Mouse (Mus musculus): ENCODE results near the gene Hist4h4. TPM values are rescaled to one million over a fixed set of nuclear protein-coding genes. Genes with fewer than 3 reads are reported as not detected.

Gene Hist4h4
- polyA plus RNA-seq (2012; rRNA removed): 2.0 and 3.9 TPM in 2 replicates

DNA sequence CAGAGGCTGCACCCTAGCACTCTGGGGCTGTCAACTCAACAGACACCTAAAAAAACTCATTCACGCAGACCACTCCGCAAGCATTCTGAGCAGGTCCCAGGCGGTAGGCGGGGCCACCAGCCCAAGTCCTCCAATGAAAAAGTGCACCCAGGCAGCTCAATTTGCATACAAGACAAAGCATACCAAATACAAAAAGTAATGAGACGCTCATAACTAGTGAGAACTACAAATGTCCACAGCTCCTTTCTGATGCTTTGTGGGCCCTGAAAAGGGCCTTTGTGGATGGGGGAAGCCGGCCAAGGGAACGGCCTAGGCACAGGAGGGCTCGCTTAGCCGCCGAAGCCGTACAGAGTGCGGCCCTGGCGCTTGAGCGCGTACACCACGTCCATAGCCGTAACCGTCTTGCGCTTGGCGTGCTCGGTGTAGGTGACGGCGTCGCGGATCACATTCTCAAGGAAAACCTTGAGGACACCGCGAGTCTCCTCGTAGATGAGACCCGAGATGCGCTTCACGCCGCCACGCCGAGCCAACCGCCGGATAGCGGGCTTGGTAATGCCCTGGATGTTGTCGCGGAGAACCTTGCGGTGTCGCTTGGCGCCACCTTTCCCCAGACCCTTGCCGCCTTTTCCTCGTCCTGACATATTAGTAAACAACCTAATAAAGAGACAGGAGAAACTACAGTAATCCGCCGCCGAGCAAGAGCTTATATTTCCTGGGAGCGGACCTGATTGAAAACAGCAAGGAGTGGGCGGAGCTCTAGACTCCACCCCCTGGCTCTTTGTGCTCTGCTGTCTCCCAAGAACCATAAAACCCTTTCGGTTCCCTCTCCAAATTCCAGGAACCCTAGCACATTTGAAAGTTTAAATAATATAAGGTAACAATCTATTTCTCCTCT, at the start of gene Hist4h4:
Gene Hist4h4 (minus strand): TSS at position 677 of the 895 bp plus-strand sequence.
- Histone ChIP-seq H3K4me1 (ENCODE audit: control insufficient read depth, insufficient read depth, insufficient read length, low read length) (peaks cover 6% of the 10 kb centered on the region; the same call in 1 of the 2 replicates), H3K27me3 (ENCODE audit: control insufficient read depth, insufficient read depth, low read length) (no peaks in the 10 kb centered on the region), H3K4me3 (ENCODE audit: low read depth, low read length) (peak within 1 kb of the TSS; percentile 67), H3K27ac (ENCODE audit: insufficient read depth, low read depth, low read length) (peak within 1 kb of the TSS; percentile 99), H3K36me3 (ENCODE audit: control insufficient read depth, insufficient read depth, low read length) (no peaks in the 10 kb centered on the region)
- TF ChIP-seq POLR2A (IDR thresholded peaks at IDR 0.05; ENCODE audit: low read depth, low read length) (peak; percentile 95), CTCF (IDR thresholded peaks at IDR 0.05; ENCODE audit: extremely low read depth, insufficient read length, insufficient replicate concordance, low read depth, low read length) (peak; percentile 6; the same call in 1 of the 2 replicates)
- under 1% methylated on average over 50 of the region's 50 CpGs for WGBS

GRCm38 (mm10) chr6:136852762-136853161, 48.5 kb upstream of the Hist4h4 start:
- TF ChIP-seq CTCF (IDR thresholded peaks at IDR 0.05; ENCODE audit: extremely low read depth, insufficient read length, insufficient replicate concordance, low read depth, low read length) (no peak), POLR2A (IDR thresholded peaks at IDR 0.05; ENCODE audit: low read depth, low read length) (no peak)
- no peak overlapping the region for H3K27ac ChIP-seq (ENCODE audit: insufficient read depth, low read depth, low read length)
- H3K36me3 ChIP-seq (ENCODE audit: control insufficient read depth, insufficient read depth, low read length): no peaks in the 10 kb centered on the region
- peaks cover 7% of the 10 kb centered on the region for H3K4me1 ChIP-seq (ENCODE audit: control insufficient read depth, insufficient read depth, insufficient read length, low read length)
- H3K4me3 ChIP-seq (ENCODE audit: low read depth, low read length): no peak overlapping the region
- H3K27me3 ChIP-seq (ENCODE audit: control insufficient read depth, insufficient read depth, low read length): no peaks in the 10 kb centered on the region
- 65% methylated on average over 3 of the region's 3 CpGs for WGBS

DNA sequence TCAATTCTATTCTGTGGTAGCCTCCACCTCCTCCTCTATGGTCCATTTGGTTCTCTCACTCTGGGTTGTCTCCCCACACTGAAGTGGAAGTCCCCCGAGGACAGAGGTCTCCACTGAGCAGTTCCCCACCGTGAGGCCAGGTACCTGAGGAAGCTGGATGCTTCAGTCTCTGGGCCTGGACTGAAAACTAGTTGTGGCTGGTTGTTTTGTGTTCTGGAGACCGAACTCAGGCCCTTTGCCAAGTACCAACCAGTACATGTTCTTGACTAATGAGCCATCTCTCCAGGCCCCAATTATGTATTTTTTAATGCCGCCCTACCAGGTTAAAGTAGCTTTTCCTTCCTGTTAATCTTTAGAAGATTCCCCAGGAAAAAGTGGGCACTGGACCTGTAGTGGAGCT, 48.1 kb upstream of the Hist4h4 start:
- WGBS: 81% methylated on average over 4 of the region's 4 CpGs

GRCm38 (mm10) chr6:136850267-136850666, 46.1 kb upstream of the Hist4h4 start:
- H3K4me3 ChIP-seq (ENCODE audit: low read depth, low read length): no peak overlapping the region
- H3K27ac ChIP-seq (ENCODE audit: insufficient read depth, low read depth, low read length): no peak overlapping the region
- no peaks in the 10 kb centered on the region for H3K27me3 ChIP-seq (ENCODE audit: control insufficient read depth, insufficient read depth, low read length)
- no peaks in the 10 kb centered on the region for H3K36me3 ChIP-seq (ENCODE audit: control insufficient read depth, insufficient read depth, low read length)
- WGBS: 78% methylated on average over 6 of the region's 6 CpGs
- no peaks in the 10 kb centered on the region for H3K4me1 ChIP-seq (ENCODE audit: control insufficient read depth, insufficient read depth, insufficient read length, low read length)
- TF ChIP-seq POLR2A (IDR thresholded peaks at IDR 0.05; ENCODE audit: low read depth, low read length) (no peak), CTCF (IDR thresholded peaks at IDR 0.05; ENCODE audit: extremely low read depth, insufficient read length, insufficient replicate concordance, low read depth, low read length) (no peak)

More for the DNA sequence above, 48.1 kb upstream of the Hist4h4 start:
- no peak for TF ChIP-seq CTCF (IDR thresholded peaks at IDR 0.05; ENCODE audit: extremely low read depth, insufficient read length, insufficient replicate concordance, low read depth, low read length)
- TF ChIP-seq POLR2A (IDR thresholded peaks at IDR 0.05; ENCODE audit: low read depth, low read length): no peak
- Histone ChIP-seq H3K4me3 (ENCODE audit: low read depth, low read length) (no peak overlapping the region), H3K4me1 (ENCODE audit: control insufficient read depth, insufficient read depth, insufficient read length, low read length) (peaks cover 4% of the 10 kb centered on the region), H3K36me3 (ENCODE audit: control insufficient read depth, insufficient read depth, low read length) (no peaks in the 10 kb centered on the region), H3K27me3 (ENCODE audit: control insufficient read depth, insufficient read depth, low read length) (no peaks in the 10 kb centered on the region), H3K27ac (ENCODE audit: insufficient read depth, low read depth, low read length) (no peak overlapping the region)

GRCm38 (mm10) chr6:136848971-136849370, 44.8 kb upstream of the Hist4h4 start:
- Histone ChIP-seq H3K4me1 (ENCODE audit: control insufficient read depth, insufficient read depth, insufficient read length, low read length) (no peaks in the 10 kb centered on the region), H3K27me3 (ENCODE audit: control insufficient read depth, insufficient read depth, low read length) (no peaks in the 10 kb centered on the region), H3K27ac (ENCODE audit: insufficient read depth, low read depth, low read length) (no peak overlapping the region), H3K4me3 (ENCODE audit: low read depth, low read length) (no peak overlapping the region), H3K36me3 (ENCODE audit: control insufficient read depth, insufficient read depth, low read length) (no peaks in the 10 kb centered on the region)
- TF ChIP-seq CTCF (IDR thresholded peaks at IDR 0.05; ENCODE audit: extremely low read depth, insufficient read length, insufficient replicate concordance, low read depth, low read length) (no peak), POLR2A (IDR thresholded peaks at IDR 0.05; ENCODE audit: low read depth, low read length) (no peak)
- WGBS: 87% methylated on average over 5 of the region's 5 CpGs

GRCm38 (mm10) chr6:136848399-136848798, 44.2 kb upstream of the Hist4h4 start:
- no peak for TF ChIP-seq POLR2A (IDR thresholded peaks at IDR 0.05; ENCODE audit: low read depth, low read length)
- TF ChIP-seq CTCF (IDR thresholded peaks at IDR 0.05; ENCODE audit: extremely low read depth, insufficient read length, insufficient replicate concordance, low read depth, low read length): no peak
- H3K27me3 ChIP-seq (ENCODE audit: control insufficient read depth, insufficient read depth, low read length): no peaks in the 10 kb centered on the region
- no peaks in the 10 kb centered on the region for H3K4me1 ChIP-seq (ENCODE audit: control insufficient read depth, insufficient read depth, insufficient read length, low read length)
- no peak overlapping the region for H3K27ac ChIP-seq (ENCODE audit: insufficient read depth, low read depth, low read length)
- 80% methylated on average over 8 of the region's 8 CpGs for WGBS
- no peak overlapping the region for H3K4me3 ChIP-seq (ENCODE audit: low read depth, low read length)
- H3K36me3 ChIP-seq (ENCODE audit: control insufficient read depth, insufficient read depth, low read length): no peaks in the 10 kb centered on the region

DNA sequence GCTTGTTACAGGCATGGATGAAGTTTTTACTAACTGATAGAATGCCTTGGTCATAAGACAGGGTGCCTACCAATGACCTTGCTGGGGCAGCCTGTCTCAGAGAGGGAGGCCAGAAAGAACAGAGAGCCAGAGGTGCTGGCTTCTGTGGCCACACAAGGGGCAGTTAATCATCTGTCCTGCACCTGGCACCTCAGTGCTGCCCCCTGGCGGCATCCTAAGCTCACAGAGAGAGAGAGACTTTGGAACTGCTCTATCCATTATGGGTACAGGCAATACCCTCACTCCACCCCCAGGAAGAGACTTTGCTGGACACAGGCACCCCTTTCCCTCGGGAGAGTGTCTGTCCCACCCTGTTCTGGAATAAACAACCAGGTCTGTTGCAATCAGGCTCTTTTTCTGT, 43.6 kb upstream of the Hist4h4 start:
- WGBS: 0% methylated on average over 2 of the region's 2 CpGs
- TF ChIP-seq CTCF (IDR thresholded peaks at IDR 0.05; ENCODE audit: extremely low read depth, insufficient read length, insufficient replicate concordance, low read depth, low read length): peak; percentile 85; the same call in 1 of the 2 replicates
- no peak for TF ChIP-seq POLR2A (IDR thresholded peaks at IDR 0.05; ENCODE audit: low read depth, low read length)
- Histone ChIP-seq H3K27me3 (ENCODE audit: control insufficient read depth, insufficient read depth, low read length) (no peaks in the 10 kb centered on the region), H3K36me3 (ENCODE audit: control insufficient read depth, insufficient read depth, low read length) (no peaks in the 10 kb centered on the region), H3K4me1 (ENCODE audit: control insufficient read depth, insufficient read depth, insufficient read length, low read length) (no peaks in the 10 kb centered on the region), H3K4me3 (ENCODE audit: low read depth, low read length) (no peak overlapping the region), H3K27ac (ENCODE audit: insufficient read depth, low read depth, low read length) (no peak overlapping the region)
